Mouse (Mus musculus) CD4-positive, CD25-positive, alpha-beta regulatory T cell, adult 4 months (primary cell): ENCODE results near the gene Ush1c. TPM values are rescaled to one million over a fixed set of nuclear protein-coding genes. Genes with fewer than 3 reads are reported as not detected.
"Not testable (repeated sequence)": the region's sequence is repeated elsewhere in the genome, so short reads cannot be mapped to it uniquely, and the experiment has no call there.

Experiments used
- ATAC-seq: one replicate; pipeline ENCODE4 v1.8.0; 2017
- polyA plus RNA-seq, 2 experiments: library from polyadenylated mRNA; unstranded; fragments of 100-300 nt; shearing (Covaris generic); gene quantifications; one replicate each; pipeline ENCODE4 v1.2.1; 2017

The Ush1c gene
- polyA plus RNA-seq, 2 experiments from 2014 or later, result not detected

DNA sequence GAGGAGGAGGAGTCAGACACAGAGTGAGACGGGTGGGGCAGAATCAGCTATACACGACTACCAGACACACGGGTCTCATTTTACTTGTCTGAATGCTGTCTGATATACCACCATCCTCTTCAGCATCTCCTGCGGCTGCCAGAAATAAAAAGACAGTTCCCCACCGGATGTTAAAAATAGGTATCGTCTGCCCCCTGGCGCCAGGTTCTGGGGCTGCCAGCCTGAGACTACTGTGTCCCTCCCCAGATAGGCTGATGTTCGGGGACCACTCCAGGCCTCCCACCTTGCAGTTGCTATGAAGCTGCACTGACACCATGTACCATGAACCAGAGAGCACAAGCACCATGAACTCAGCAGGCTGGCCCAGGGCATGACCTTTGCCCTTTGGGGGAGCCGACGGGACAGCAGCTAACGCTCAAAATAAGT lies 34.2 kb downstream of the Ush1c start:
- no peak for ATAC-seq

DNA sequence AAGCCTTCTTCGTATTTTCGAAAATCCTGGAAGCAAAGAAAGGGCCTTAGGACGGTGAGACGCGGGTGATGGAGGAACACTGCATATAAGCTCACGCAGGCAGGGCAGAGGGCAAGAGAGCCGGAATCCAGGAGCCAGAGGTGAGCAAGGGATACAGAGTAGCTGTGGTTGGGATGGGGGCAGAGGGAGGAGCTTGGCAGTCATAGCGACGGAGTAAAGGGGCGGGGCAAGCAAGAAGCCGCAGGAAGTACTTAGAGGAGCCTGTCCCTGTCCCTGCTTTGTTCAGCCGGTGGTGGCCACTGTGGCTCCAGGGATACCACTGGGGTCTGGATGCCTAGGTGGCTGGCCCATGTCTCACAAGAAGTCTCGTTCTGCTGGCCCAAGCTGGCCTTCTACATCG lies 36.7 kb downstream of the Ush1c start:
- no peak for ATAC-seq

DNA sequence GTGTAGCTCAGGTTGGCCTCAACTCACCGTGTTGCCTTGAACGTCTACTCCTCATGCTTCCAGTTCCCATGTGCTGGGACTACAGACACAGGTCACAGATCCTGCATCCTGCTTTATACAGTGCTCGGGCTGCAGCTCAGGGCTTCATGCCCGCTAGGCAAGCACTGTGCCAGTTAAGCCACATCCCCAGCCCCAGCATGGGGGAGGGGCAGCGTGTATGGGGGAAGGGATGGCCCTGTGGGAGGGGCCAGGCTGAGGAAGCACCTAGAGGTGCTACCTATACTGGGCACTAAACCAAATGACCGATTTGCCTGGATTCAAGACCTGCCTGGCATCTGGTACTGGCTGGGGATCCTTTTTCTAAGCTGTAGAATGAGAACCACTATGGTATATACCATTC lies 38.3 kb downstream of the Ush1c start:
- ATAC-seq, result no peak

DNA sequence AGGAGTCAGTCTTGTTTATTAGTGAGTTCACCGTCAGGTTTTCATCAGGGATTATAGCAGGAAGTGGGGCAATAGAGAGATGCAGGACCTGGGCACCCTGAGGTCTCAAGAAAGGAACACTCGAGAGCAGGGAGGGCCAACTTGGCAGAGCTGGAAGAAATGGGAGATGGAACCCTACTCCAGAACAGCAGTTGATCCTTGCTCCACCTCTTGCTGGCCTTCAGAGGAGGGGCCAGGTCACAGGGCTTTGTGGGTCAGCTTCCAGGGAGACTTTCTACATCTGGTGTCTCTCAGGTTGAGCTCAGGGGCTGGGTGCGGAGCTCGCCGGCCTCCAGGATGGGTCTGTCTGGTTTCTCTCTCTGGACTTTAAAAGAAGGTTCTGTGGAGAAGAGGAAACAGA lies 42.9 kb downstream of the Ush1c start:
- ATAC-seq, result no peak

DNA sequence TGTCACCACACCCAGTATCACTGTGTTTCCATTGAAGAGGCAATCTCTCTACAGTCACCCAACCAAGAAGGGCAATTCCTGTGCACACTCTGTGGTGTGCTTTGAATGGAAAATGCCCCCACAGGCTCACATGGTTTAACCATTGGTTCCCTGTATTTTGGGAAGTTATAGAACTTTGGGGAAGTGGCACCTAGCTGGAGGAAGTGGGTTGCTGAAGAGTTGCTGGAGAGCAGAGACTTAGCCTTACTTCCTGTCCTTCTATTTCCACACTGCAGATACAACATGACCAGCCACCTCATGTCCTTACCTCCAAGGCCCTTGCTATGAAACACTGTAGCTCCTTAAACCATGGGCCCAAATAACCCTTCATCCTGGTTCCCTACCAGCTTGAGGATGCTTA lies 54.1 kb downstream of the Ush1c start:
- ATAC-seq, result no peak

DNA sequence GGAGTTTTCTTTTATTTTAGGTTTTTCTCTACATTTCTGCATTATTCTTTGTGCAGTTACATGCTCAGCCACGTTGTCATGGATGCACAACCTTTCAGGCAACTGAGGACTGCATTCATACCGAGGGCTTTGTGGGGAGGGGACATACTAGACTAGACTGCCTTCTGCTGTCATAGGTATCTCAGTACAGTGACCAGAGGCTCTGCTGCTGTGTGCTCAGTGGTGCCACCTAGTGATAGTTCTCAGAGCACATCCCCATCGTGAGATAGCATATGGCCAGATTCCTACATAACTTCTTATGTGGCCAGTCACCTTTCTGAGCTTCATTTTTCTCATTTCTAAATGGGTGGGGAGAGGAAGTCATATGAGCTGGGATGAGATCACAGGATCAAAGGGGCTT lies 56.7 kb downstream of the Ush1c start:
- ATAC-seq, result no peak

DNA sequence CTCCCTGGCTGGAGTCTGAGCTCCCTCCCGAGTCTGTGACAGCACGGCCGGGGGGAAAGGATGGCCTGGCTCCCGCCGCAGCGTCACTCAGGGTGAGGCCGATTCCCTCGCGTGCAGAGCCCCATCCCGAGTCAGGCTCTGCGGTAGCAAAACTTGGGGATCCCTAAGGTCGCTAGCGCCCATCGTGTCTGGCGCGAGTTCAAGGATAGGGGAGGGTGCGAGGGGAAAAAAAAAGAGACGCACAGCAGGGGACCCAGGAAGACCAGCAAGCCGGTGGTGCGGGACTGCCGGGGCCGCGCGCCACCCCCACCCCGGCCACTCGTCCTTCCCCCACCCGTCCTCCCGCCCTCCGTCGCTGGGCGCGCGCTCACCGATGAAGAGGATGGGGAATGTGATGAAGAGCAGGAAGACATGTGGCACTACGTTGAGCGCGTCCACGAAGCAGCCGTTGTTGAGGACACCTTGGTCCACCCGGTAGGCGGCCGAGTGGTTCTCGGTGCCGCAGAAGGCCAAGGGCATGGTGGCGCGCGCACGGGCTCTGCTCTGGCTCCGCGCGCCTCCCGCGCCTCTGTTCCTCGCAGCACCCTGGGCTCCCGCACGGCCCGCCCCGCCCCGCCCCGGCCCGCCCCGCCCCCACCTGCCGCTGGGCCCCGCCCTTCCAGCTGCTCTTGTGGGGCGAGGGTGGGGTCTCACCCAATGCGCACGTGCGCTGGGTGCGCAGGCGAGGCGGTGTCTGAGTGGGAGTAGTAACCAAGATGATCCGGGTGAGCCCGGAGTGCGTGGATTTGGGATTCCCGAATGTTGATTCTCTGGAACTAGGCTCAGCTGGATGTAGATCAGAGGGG lies 58.6 kb downstream of the Ush1c start, which contains the start of gene Abcc8:
Gene Abcc8, minus strand, starts transcription at position 603 of the 845 bp plus-strand sequence.
- ATAC-seq, result no peak

DNA sequence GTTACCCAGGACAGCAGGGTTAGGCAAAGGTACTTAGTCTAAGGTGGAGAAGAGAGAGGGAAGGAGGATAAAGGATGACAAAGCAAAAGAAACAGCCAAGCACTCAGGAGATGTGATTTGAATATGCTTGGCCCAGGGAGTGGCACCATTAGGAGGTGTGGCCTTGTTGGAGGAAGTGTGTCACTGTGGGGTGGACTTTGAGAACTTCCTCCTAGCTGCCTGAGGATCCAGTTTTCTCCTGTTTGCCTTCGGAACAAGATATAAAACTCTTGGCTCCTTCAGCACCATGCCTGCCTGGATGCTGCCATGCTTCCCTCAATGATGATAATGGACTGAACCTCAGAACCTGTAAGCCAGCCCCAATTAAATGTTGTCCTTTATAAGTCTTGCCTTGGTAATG lies 69.3 kb downstream of the Ush1c start:
- ATAC-seq, result not testable (repeated sequence)

DNA sequence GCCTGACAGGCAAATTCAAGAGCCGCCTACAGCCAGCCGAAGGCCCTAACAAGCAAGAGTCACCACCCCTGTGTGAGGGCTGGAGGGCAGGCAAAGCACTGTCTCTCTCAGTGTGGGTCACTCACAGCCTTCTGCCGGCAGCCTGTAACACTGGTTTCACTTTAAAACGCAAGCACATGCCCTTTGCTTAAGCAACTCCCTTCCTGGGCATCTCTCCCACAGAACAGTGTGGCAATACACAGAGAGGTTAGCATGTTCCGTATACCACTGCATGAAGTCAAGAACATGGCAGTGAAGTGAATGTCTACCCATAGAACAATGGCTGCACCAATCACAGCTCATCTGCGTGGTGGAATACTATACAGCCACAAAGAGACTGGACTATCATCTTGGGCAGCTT lies 69.9 kb downstream of the Ush1c start:
- no peak for ATAC-seq

DNA sequence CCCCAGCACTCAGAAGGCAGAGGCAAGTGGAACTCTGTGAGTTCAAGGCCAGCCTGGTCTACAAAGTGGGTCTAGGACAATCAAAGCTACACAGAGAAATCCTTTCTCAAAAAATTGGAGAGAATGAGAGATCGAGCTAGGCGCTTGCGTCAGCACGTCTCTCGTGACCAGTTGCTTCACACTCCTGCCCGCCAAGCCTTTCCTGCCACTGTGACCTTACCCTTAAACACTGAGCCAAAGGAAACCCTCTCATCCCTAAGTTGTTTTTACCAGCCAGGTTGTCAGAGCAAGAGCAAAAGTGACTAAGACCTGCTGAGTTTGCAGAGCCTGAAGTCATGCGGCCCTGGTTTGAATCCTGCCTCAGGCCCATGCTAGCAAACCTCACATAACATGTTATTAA lies 70.4 kb downstream of the Ush1c start:
- no peak for ATAC-seq

DNA sequence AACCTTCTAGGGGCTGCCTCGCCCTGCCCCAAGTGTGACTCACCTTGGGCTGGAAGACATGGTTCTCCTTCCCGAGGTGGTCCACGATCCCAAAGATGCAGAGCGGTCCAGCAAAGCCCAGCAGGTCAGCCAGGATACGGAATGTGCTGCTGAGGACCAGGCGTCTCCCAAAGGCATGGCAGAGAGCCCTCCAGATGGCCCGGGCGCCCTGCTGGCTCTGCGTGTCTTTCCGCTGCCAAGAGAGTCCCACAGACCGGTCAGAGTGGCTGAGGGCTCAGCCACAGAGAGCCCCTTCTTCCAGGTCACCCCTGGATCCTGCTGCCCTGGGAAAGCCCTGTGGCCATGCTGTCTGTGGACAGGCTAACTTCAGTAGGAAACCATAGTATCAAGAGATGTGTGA lies 72.4 kb downstream of the Ush1c start:
- ATAC-seq, result no peak

DNA sequence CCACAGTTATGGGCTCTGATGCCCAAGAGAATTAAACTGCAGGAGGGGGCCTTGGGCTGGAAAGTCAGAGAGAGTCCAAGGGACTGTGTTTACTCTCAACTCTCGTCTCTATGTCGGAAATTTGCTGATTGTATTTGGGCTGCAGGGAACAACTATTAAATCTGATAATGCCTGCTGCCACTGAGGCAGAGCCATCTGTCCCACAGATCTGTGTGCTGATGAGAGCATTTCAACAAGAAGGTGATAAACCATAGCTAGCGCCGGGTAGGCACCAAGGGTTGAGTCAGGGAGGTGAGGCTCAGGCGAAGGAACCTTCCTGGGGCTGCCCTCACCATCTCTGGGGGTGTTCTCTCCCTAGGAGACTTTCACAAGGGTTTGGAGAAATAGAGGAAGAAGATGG lies 75.6 kb downstream of the Ush1c start:
- no peak for ATAC-seq

DNA sequence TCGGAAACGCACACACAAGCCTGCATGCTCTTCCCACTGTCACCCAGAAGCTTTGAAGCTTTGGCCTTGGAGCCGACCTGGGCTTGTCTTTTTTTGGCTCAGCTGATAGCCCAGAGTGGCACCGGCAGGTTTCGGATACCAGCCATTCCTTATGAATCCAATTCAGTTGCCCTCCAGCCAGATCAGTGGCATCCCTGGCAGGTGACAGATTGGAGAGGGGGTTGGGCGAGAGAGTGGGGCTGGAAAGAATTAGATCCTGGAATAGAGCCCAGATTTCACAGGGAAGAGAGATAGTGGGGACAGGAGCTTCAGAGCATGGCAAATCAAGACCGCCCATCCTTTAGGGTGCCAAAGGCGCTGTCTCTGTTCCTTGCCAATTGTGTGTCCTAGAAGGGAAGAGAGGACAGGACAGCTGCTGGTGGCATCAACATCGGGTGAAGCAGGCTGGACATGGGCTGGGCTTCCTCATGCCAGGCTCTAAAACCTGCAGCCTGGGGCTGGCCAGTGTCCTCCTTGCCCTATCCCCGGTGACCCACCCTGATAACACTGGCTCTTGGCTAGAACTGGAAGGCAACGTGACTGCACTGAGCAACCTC lies 76.1 kb downstream of the Ush1c start:
- ATAC-seq, result no peak

DNA sequence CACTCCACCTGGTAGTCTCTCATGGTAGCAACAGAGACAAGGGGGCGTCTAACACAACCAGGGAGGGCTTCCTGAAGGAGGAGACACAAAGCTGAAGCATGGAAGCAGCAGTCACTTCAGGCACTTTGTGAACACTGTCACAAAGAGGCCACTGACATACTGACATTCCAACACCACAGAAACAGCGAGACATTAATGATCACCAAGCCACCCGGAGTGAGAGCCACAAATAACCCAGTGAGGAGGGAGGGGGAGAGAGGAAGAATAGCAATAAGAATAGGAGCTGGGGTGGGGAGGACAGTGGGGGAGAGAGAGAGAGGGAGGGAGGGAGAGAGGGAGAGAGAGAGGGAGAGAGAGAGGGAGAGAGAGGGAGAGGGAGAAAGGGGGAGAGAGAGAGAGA lies 76.7 kb downstream of the Ush1c start:
- no peak for ATAC-seq

DNA sequence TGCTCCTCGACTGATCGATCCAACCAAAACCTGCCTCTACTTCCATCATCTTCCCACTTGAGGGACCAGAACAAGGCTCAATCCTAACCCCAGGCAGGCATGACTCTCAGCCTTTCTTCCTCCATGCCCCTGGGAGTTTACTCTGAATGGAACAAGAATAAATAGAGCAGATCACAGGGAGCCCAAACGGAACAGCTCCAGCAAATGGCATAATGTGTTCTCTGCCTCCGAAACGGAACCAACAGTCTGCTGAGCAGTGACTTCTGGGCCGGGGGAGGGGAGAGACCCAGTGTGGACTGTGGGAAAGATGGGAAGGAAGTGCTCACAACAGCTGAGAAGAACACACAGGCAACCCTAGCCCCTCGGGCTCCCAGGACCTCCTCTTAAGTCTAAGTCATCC lies 80.6 kb downstream of the Ush1c start:
- no peak for ATAC-seq

DNA sequence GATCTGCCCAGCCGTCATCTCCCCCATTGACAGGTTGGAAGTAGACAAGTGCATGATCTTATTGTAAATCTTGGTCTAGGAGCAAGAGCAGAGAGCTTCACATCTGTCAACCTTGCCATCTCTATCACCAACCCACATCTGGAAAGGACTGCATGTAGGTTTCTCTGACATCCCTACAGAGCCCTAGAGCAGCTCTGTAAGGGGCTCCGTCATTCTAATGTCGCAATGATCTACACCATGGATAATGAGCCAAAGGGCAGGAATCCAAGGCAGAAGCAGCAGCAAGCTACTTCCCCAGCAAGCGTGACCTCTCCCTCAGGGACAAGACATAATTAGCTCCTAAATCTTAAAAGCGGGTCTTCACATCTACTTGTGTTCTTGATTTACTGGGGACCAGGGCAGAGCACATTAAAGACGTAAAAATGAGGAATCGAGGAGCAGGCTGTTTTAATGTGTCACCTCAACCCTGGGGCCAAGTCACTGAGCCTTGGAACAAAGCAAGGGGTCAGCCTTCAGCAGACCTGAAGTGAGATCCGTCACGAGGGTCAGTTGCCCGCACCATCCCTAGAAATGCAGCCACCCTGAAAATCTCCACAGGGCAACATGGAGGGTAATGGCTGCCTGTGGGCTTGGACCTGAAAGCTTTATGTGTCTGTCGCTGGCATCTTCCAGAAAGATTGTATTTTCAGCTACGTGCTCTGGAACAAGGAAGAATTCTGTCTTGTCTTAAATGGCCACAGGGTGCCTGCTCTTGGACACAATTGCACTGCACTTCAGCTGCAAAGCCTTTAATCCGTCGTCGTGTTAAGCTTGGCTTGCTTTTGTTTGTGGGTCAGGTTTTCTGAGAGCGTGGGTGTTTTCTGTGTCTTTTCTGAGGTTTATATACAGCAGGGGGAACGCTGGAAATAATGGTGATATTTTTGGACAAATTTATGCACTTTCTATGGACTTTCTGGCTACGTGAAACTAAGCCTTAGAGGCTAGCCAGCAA lies 83.5 kb downstream of the Ush1c start:
- ATAC-seq, result no peak

DNA sequence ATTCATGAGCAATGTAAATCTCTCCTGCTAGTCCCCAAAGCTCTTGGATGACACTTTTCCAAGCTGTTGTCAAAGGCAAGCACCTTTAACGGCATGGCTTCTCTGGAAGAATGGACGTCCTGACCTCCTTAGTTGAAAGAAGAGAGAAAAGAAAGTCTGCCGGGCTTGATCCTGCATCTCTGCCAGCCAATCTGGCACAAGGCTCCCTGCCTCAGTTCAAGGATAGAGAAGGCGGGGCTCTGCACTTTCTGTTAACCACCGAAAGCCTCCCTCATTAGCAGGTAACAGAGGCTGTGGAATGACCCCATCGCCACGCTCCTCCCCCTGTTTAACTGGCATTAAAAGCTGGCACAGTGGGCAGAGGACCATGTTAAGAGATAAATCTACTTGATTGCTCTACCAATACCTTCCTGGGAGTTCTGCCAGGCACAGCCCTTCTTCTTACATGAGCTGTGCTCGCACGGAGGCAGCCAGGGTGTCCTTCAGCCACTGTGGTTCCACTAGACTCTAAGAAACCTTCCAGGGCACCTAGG lies 85.4 kb downstream of the Ush1c start:
- no peak for ATAC-seq

DNA sequence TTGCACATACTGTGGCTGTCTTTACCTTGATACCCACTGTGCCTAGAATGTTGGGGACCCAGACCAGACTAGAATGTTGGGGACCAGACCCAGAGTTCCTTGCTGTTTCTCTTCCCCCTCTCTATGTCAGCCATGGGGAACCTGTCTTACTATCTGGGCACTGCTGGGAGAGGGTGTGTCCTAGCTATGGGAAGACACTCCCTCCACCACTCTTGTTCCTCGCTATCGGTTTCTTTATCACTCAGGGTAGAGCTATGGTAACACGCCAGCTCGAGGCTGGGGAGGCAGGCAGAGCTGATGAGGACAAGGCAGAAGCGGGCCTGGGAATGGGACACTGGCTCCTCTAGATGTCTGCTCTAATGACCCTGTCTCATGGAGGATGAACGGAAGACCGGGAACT lies 90.9 kb downstream of the Ush1c start:
- ATAC-seq, result no peak

DNA sequence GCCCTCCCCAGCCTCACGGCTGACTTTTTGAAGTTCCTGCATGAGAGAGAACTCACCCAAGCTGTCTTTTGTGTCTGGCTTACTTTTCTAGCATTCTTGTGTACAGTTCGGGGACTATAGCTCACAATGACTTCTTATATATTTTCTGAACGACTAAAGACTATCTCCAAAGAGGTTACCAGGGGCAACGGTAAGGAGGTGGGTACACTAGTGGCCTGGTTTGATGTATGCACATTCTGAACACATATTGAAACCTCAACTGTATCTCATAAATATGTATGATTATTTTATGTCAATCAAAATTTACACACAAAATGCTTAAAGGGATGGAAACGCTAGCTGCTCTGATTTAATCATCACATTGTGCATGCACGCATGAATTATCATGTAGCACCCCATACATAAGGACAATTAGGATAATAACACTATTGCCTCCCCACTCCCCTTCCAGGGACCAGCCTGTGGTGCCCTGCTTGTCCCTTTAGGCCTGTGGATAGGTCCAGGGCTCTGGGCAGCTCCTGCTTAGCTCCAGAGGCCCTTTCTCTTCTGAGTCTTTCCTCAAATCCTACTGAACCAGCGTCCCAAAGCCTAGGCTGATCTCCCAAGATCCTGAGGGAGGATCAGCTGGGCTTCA lies 91.5 kb downstream of the Ush1c start:
- ATAC-seq, result no peak
